Mouse (Mus musculus) stomach, embryonic 15.5 days (tissue): ENCODE results near the gene Nuak1. TPM values are rescaled to one million over a fixed set of nuclear protein-coding genes. Genes with fewer than 3 reads are reported as not detected.

Experiments used
- ATAC-seq: fragments of 200-750 bp; cut with Nextera tagmentation; 2 replicates; pipeline ENCODE4 v1.8.0; 2017; ENCODE audit warnings: low read depth, moderate number of reproducible peaks, moderate TSS enrichment; ENCODE audit not compliant: insufficient read depth, low FRiP score
- H3K27ac ChIP-seq: fragments of 300-500 bp; sonication (generic); 2 replicates; pipeline ENCODE4 v1.5.1; 2015; ENCODE audit warnings: mild to moderate bottlenecking, inconsistent platforms
- H3K27me3 ChIP-seq: fragments of 300-500 bp; sonication (generic); replicated peaks from 2 replicates; pipeline ENCODE4 v1.6.1; 2015; ENCODE audit warnings: inconsistent platforms
- H3K36me3 ChIP-seq: fragments of 300-500 bp; sonication (generic); 2 replicates; pipeline ENCODE4 v1.6.1; 2015; ENCODE audit warnings: inconsistent platforms
- H3K4me1 ChIP-seq: fragments of 300-500 bp; sonication (generic); 2 replicates; pipeline ENCODE4 v1.6.1; 2015; ENCODE audit warnings: inconsistent platforms
- H3K4me2 ChIP-seq: fragments of 300-500 bp; sonication (generic); 2 replicates; pipeline ENCODE4 v1.6.1; 2015; ENCODE audit warnings: mild to moderate bottlenecking, inconsistent platforms
- H3K4me3 ChIP-seq: fragments of 300-500 bp; sonication (generic); replicated peaks from 2 replicates; pipeline ENCODE4 v1.5.1; 2015; ENCODE audit warnings: inconsistent platforms
- H3K9ac ChIP-seq: fragments of 300-500 bp; sonication (generic); 2 replicates; pipeline ENCODE4 v1.6.1; 2015; ENCODE audit warnings: inconsistent platforms
- H3K9me3 ChIP-seq: fragments of 300-500 bp; sonication (generic); 2 replicates; pipeline ENCODE4 v1.6.1; 2016; ENCODE audit warnings: inconsistent platforms
- WGBS: fragments of 180-500 bp; shearing (Covaris S2); methylation state at CpG from one replicate; pipeline ENCODE4 v1.1.7; 2015; 5-methylcytosine and 5-hydroxymethylcytosine counted together
- polyA plus RNA-seq: library from polyadenylated mRNA; unstranded; fragments of >200 nt; fragmentation: Nextera tagmentation; extraction: Ambion mirVana; gene quantifications from 2 replicates; pipeline ENCODE4 v1.2.1, GENCODE M21; 2015

Nuak1 gene
- polyA plus RNA-seq, 1 experiment from 2014 or later, result 1.2 TPM

DNA sequence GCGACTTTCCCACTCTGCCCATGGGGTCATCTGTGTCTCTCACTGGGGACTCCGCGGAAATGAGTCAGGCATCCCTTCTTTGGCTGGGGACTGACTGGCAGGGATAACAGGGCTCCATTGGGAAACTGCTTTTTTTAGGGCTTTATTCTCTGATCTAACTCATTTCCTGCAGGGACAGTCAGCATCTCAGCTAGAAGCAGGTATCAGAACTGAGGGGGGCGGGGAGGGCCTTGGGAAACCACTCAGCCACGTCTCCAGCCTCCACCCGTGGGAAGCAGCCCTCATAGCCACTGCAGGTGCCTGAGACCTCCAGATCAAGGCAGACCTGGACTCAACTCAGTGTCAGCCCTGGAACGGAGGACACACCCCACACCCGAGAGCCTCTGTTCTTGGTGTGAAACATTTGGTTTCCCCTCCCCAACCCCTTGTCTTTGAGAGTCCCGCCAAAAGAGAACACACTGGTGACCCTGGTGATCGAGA lies 68.7 kb downstream of the Nuak1 start:
- Histone ChIP-seq H3K27ac (no peak overlapping the region), H3K36me3 (0 out of 2 replicates have a peak, but pooled peaks cover 4% of the 10 kb centered on the region), H3K9ac (no peak overlapping the region), H3K9me3 (no peaks in the 10 kb centered on the region), H3K4me1 (peaks cover 7% of the 10 kb centered on the region; the same call in 1 of the 2 replicates), H3K27me3 (no peaks in the 10 kb centered on the region), H3K4me2 (no peak overlapping the region), H3K4me3 (no peak overlapping the region)
- no peak for ATAC-seq
- 41% methylated on average over 10 of the region's 10 CpGs for WGBS

DNA sequence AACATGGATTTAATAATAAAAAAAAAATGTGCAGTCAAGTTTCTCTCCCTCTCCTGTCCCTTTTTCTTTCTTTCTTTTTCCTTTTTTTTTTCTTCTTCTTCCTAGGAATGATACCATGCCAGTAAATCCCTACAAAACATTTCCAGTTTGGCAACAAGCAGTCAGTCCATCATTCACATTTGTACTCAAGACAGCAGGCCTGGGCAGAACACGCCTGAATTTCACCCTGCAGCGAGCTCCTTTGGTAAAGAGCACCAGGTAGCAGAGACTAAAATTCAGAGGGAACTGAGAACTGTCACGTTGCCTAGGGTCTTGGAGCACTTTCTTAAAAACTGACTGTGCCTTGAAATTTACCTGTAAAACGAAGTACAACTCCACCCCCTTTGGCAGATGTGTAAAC lies 69.2 kb downstream of the Nuak1 start:
- H3K9ac ChIP-seq, result no peak overlapping the region
- 63% methylated on average over 4 of the region's 4 CpGs for WGBS
- H3K4me1 ChIP-seq, result peaks cover 7% of the 10 kb centered on the region; the same call in 1 of the 2 replicates
- H3K4me3 ChIP-seq, result no peak overlapping the region
- ATAC-seq, result no peak
- H3K36me3 ChIP-seq, result 0 out of 2 replicates have a peak, but pooled peaks cover 4% of the 10 kb centered on the region
- H3K27ac ChIP-seq, result no peak overlapping the region
- H3K4me2 ChIP-seq, result no peak overlapping the region
- no peaks in the 10 kb centered on the region for H3K9me3 ChIP-seq
- H3K27me3 ChIP-seq, result no peaks in the 10 kb centered on the region

DNA sequence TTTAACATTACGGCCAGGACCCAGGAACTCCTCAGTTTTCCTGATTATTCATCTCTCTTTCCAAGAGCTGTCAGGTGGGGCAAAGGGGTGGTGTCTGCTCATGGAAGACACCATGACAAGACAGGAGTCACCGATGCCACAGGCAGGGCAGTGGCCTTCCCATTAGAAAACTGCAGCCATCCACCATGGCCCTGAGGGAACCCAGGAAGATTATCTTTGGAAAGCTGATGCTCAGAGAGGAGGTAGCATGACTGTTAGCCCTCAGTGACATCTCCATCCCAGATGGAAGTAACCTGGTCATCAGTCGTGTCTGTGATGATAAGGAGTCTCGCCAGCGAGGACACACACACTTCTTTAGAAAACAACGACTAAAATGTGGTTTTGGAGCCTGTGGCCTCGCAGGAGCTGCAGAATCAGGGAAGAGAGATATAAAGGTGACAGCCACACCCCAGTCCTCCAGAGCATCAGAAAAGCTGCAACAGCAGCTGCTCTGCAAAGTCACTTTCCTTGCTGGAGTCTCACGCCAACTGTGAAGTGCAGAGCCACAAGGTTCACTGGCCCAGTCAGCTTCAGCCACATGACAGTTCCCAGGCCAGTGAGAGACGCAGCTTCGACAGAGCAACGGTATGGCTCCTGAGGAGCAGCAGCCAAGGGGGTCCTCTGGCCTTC lies 70.6 kb downstream of the Nuak1 start:
- no peak overlapping the region for H3K9ac ChIP-seq
- ATAC-seq, result no peak
- H3K36me3 ChIP-seq, result 0 out of 2 replicates have a peak, but pooled peaks cover 4% of the 10 kb centered on the region
- H3K4me3 ChIP-seq, result no peak overlapping the region
- 82% methylated on average over 11 of the region's 11 CpGs for WGBS
- no peaks in the 10 kb centered on the region for H3K9me3 ChIP-seq
- no peak overlapping the region for H3K27ac ChIP-seq
- no peaks in the 10 kb centered on the region for H3K27me3 ChIP-seq
- peaks cover 7% of the 10 kb centered on the region; the same call in 1 of the 2 replicates for H3K4me1 ChIP-seq
- H3K4me2 ChIP-seq, result no peak overlapping the region

DNA sequence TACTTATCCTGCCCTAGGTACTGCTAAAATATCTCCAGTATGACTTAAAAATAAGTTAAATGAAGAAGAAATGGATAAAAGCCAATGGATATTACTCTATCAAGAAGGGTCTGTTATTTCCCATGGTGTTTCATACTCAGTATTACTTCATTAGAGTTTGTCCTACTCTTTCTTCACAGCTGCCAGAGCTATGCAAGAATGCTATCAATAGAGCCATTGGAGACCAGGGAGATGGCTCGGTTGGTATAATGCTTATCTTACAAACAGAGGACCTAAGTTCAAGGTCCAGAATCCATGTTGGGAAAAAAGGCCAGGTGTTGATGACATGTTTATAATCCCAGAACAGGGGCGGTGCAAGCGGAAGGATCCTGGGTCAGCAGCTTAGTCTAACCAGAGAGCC lies 72.2 kb downstream of the Nuak1 start:
- WGBS, result 84% methylated on average over 3 of the region's 3 CpGs
- H3K27ac ChIP-seq, result no peak overlapping the region
- H3K4me1 ChIP-seq, result peaks cover 7% of the 10 kb centered on the region; the same call in 1 of the 2 replicates
- no peak overlapping the region for H3K9ac ChIP-seq
- ATAC-seq, result no peak; the same call in 1 of the 2 replicates
- H3K27me3 ChIP-seq, result no peaks in the 10 kb centered on the region
- H3K4me2 ChIP-seq, result no peak overlapping the region
- H3K9me3 ChIP-seq, result no peaks in the 10 kb centered on the region
- H3K36me3 ChIP-seq, result no peaks in the 10 kb centered on the region
- H3K4me3 ChIP-seq, result no peak overlapping the region

DNA sequence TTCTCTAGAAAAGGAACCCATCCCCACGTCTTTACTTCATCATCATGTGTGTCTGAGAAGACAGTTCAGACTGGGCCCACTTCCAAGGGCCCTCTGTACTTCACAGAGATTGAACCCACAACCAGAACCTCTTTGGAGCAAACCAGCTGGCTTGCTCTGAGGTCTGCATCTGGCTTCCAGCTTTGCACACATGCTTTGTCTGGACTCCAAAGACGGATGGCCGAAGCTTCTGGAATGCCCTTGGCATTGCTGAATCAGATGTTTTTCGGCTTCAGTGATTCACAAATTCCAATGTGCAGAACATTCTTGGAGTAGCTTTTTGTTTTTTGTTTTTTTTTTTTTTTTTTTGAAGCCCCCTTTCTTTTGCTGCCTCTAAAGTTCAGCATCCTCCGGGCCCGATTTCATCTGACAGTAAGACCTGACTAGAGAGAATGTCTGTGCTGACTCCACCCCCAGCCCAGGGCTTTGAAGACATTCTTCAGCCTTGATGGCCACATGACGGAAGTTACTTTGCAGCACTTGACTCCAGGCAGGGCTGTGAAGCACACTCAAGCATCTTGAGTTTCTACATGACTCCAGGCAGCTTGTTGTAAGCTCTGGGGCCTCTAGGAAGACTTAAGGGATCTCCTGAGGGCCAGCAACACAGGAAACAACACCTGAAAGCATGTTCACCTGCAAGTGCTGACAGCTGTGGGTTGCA lies 75.1 kb downstream of the Nuak1 start:
- 64% methylated on average over 7 of the region's 7 CpGs for WGBS
- no peaks in the 10 kb centered on the region for H3K36me3 ChIP-seq
- no peak overlapping the region for H3K4me3 ChIP-seq
- H3K27ac ChIP-seq, result no peak overlapping the region
- no peaks in the 10 kb centered on the region for H3K9me3 ChIP-seq
- H3K9ac ChIP-seq, result no peak overlapping the region
- H3K27me3 ChIP-seq, result no peaks in the 10 kb centered on the region
- H3K4me2 ChIP-seq, result no peak overlapping the region
- no peaks in the 10 kb centered on the region for H3K4me1 ChIP-seq
- no peak for ATAC-seq

DNA sequence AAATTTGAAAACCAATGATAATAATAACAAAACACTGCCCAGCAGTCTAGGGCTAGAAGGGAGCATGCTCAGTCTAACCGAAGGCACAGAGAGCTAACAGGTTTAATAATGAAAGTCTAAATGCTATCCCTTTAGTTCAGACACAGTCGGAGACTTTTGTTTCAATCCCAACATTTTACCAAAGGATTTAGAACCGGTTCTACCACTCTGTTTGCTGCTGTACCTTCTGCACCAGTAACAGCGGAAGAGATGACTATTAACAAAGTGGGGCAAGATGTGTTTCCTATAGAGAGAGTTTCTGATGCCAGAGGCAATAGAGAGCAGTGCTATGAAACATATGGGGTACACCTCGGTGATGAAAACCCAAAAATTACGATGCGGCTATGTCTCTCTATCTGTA lies 76.6 kb downstream of the Nuak1 start:
- no peak overlapping the region for H3K27ac ChIP-seq
- H3K36me3 ChIP-seq, result no peaks in the 10 kb centered on the region
- no peaks in the 10 kb centered on the region for H3K27me3 ChIP-seq
- H3K4me1 ChIP-seq, result no peaks in the 10 kb centered on the region
- no peak overlapping the region for H3K4me2 ChIP-seq
- WGBS, result 75% methylated on average over 7 of the region's 7 CpGs
- H3K9me3 ChIP-seq, result no peaks in the 10 kb centered on the region
- H3K9ac ChIP-seq, result no peak overlapping the region
- ATAC-seq, result no peak
- H3K4me3 ChIP-seq, result no peak overlapping the region

DNA sequence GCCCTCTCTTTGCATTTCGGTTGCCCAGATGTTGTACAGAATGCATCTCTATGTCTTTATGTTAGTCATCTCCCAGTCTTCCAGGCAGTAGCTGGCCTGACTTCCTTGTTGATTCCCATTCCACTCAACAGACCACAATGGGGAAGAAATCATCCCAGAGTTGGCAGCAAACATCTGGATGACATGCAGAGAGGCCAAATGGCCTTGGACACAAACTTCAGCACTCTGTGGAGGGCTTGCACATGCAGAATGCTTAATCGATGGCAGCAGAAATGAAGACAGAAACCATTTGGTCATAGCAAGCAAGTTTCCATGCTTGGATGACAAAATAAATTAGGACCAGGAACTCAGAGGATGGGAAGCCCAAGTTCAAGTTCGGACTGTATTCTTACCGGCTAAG lies 79.4 kb downstream of the Nuak1 start:
- no peak overlapping the region for H3K9ac ChIP-seq
- no peak overlapping the region for H3K4me3 ChIP-seq
- no peaks in the 10 kb centered on the region for H3K9me3 ChIP-seq
- ATAC-seq, result no peak
- no peaks in the 10 kb centered on the region for H3K36me3 ChIP-seq
- no peak overlapping the region for H3K27ac ChIP-seq
- H3K27me3 ChIP-seq, result no peaks in the 10 kb centered on the region
- 77% methylated on average over 4 of the region's 4 CpGs for WGBS
- no peak overlapping the region for H3K4me2 ChIP-seq
- H3K4me1 ChIP-seq, result no peaks in the 10 kb centered on the region

DNA sequence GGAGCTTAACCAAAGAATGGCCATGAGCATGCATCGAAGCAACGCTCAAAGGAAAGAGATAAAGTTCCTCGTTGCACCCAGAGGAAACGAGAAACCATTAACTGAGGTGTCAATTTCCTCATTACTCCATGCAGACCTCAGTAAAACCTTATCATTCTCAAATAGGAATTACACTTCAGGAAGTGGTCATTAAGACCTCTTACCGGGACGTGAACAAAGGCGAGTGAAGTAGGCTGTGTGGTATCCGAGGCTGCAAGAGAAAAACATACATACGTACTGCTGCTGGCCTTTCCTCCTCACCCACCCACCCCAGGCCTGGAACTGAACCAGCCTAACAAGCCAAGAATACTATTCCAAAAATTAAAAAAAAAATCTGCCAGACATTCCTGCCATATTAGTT lies 80.0 kb downstream of the Nuak1 start:
- no peak for ATAC-seq
- Histone ChIP-seq H3K27ac (no peak overlapping the region), H3K4me2 (no peak overlapping the region), H3K4me1 (no peaks in the 10 kb centered on the region), H3K9me3 (no peaks in the 10 kb centered on the region), H3K9ac (no peak overlapping the region), H3K27me3 (no peaks in the 10 kb centered on the region), H3K4me3 (no peak overlapping the region), H3K36me3 (no peaks in the 10 kb centered on the region)
- WGBS, result 77% methylated on average over 9 of the region's 9 CpGs

DNA sequence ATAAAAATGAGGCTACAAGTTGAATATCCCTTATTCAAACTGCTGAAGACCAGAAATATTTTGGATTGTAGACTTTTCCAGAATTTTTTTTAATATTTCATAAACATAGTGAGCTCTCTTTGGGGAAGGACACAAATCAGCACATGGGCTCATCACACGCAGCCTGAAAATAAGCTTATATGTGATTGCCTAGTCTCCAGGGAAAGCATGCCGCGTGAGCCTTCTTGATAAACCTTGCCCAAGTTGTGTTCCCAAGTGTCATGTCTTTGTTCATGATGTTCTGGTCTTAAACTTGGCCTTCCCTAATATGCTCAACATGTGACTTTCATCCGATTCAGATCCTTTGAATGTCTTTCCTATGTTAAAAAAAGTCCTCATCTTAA lies 81.7 kb downstream of the Nuak1 start:
- no peak overlapping the region for H3K27ac ChIP-seq
- no peak for ATAC-seq
- no peaks in the 10 kb centered on the region for H3K36me3 ChIP-seq
- H3K27me3 ChIP-seq, result no peaks in the 10 kb centered on the region
- no peak overlapping the region for H3K9ac ChIP-seq
- WGBS, result 93% methylated on average over 4 of the region's 4 CpGs
- H3K4me1 ChIP-seq, result no peaks in the 10 kb centered on the region
- H3K9me3 ChIP-seq, result no peaks in the 10 kb centered on the region
- H3K4me3 ChIP-seq, result no peak overlapping the region
- no peak overlapping the region for H3K4me2 ChIP-seq

DNA sequence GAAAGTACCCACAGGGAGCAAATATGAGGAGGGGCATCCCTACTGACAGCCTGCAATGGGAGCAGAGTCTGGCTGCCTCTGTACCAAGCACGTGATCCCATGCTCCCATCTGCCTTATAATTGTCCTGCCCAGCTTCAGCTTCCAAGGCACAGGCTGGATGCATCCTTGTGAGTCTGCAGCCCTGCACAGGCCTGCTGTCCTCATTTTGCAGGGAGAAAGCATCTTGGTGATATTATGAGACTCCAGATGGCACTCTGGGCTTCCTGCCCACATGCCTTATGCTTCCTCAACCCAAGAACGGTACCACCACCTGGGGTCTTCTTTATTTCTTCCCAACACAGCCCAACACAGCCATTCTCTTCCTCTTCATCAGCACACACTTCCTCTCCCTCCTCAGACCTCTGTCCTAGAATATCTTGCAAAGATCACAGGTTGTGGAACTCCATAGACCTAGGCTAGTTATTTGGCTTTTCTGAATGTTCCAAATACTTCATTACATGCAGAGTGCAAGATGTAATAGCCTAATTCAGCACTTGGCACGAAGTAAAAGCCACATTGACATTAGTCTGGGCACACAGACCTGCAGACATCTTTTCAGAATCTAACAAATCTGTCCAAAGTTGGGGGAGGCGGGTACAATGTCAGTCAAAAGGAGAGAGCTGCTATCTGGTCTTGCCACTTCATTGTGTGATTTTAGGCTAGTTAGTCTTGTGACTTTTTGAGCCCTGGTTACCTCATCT lies 82.2 kb downstream of the Nuak1 start:
- 57% methylated on average over 4 of the region's 4 CpGs for WGBS
- H3K36me3 ChIP-seq, result no peaks in the 10 kb centered on the region
- no peaks in the 10 kb centered on the region for H3K27me3 ChIP-seq
- no peak overlapping the region for H3K27ac ChIP-seq
- H3K4me1 ChIP-seq, result no peaks in the 10 kb centered on the region
- no peak overlapping the region for H3K4me2 ChIP-seq
- no peaks in the 10 kb centered on the region for H3K9me3 ChIP-seq
- no peak overlapping the region for H3K4me3 ChIP-seq
- H3K9ac ChIP-seq, result no peak overlapping the region
- ATAC-seq, result no peak

DNA sequence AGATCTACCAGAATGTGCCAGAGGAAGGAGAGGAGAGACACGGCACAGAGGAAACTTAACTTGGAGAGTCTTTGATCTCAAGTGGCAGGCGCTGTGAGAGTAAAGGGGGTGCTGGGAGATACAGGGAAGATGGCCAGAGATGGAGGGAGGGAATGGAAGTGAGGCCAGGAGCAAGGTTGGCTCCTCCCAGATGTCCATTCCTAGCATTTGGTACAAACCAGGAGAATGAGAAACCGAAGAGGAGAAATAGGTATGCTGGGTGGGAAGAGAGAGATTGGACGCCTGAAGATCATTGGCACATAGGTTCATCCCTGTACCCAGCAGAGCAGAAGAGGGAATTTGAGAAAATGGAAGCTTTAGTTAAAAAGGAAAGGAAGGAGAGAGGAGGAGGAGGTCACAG lies 82.8 kb downstream of the Nuak1 start:
- H3K36me3 ChIP-seq, result no peaks in the 10 kb centered on the region
- H3K27me3 ChIP-seq, result no peaks in the 10 kb centered on the region
- WGBS, result 75% methylated on average over 4 of the region's 4 CpGs
- H3K4me2 ChIP-seq, result no peak overlapping the region
- no peaks in the 10 kb centered on the region for H3K4me1 ChIP-seq
- H3K4me3 ChIP-seq, result no peak overlapping the region
- H3K9ac ChIP-seq, result no peak overlapping the region
- ATAC-seq, result no peak
- H3K9me3 ChIP-seq, result no peaks in the 10 kb centered on the region
- H3K27ac ChIP-seq, result no peak overlapping the region

DNA sequence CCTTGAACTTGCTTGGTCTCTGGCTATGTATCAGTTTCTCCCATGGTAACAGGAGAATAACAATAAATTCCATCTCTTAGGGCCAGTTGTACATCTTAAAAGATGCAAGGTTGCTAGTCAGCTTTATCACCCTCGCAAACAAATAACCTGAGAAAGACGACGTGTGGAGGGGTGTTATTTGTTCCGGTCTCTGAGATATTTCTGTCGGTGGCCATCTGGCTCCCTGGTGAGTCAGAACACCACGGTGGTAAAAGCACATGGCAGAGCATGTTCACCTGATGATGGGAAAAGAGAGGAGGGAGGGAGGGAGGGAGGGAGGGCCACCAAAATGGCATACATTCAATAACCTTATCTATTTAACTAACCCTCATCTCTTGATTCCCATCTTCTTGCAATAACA lies 86.1 kb downstream of the Nuak1 start:
- no peak overlapping the region for H3K4me3 ChIP-seq
- WGBS, result 67% methylated on average over 6 of the region's 6 CpGs
- H3K4me2 ChIP-seq, result no peak overlapping the region
- H3K4me1 ChIP-seq, result no peaks in the 10 kb centered on the region
- H3K36me3 ChIP-seq, result no peaks in the 10 kb centered on the region
- ATAC-seq, result no peak
- H3K27me3 ChIP-seq, result no peaks in the 10 kb centered on the region
- no peaks in the 10 kb centered on the region for H3K9me3 ChIP-seq
- no peak overlapping the region for H3K27ac ChIP-seq
- H3K9ac ChIP-seq, result no peak overlapping the region
